8 mouse cellular contexts compared by ENCODE assay signal in genomic region chr7:99659379-99660029, GRCm38 (mm10). TPM values are rescaled to one million over a fixed set of nuclear protein-coding genes. Genes with fewer than 3 reads are reported as not detected.
DNase-seq lines count a peak whose midpoint lies in the region; ATAC-seq and TF ChIP-seq lines count a peak whose summit lies in the region.

No protein-coding gene starts in this region.

- no peaks in the 10 kb centered on the region for H3K9me3 ChIP-seq in hindbrain, embryonic 11.5 days (ENCODE audit: control insufficient read depth, low read length)

- peak; percentile 68 for TF ChIP-seq CTCF in bone marrow, adult 2 months (IDR thresholded peaks at IDR 0.05; ENCODE audit: control insufficient read depth, insufficient read depth, low read length)

- peak; percentile 63 for ATAC-seq in erythroid progenitor cell, adult 5-6 weeks (replicated peaks; ENCODE audit: low FRiP score, poor library complexity, severe bottlenecking)
- peak; percentile 54; the same call in 1 of the 2 replicates for ATAC-seq in hindbrain, embryonic 11.5 days (ENCODE audit: low FRiP score)

- peak; percentile 83 for DNase-seq in ES-CJ7 (ENCODE audit: low read depth, low spot score)
- peak; percentile 89 for DNase-seq in hindbrain, embryonic 11.5 days (ENCODE audit: low spot score)
- DNase-seq in layer of hippocampus, adult 9-11 months, result peak; percentile 78
- peak; percentile 74 for DNase-seq in lung, postnatal 25 days (ENCODE audit: low spot score)
- peak; percentile 80 for DNase-seq in right cerebral cortex, postnatal 4 days
- peak; percentile 65 to 79 for DNase-seq in urinary bladder, postnatal 36 days (ENCODE audit: low spot score in 2 of 2)

- H3K27me3 ChIP-seq in hindbrain, embryonic 11.5 days (ENCODE audit: control insufficient read depth, insufficient read depth, low read length), result no peaks in the 10 kb centered on the region

- no peaks in the 10 kb centered on the region for H3K4me1 ChIP-seq in bone marrow, adult 2 months (ENCODE audit: control insufficient read depth, insufficient read depth, low read length)
- H3K4me1 ChIP-seq in hindbrain, embryonic 11.5 days (replicated peaks; ENCODE audit: control insufficient read depth, insufficient read depth, low read length), result no peaks in the 10 kb centered on the region

- no peaks in the 10 kb centered on the region for H3K36me3 ChIP-seq in hindbrain, embryonic 11.5 days (ENCODE audit: control insufficient read depth, insufficient read depth, low read length)

- no peak overlapping the region for H3K4me3 ChIP-seq in bone marrow, adult 2 months (replicated peaks; ENCODE audit: control insufficient read depth, low read depth, low read length)
- no peak overlapping the region for H3K4me3 ChIP-seq in hindbrain, embryonic 11.5 days (ENCODE audit: low read depth, low read length)

- H3K4me2 ChIP-seq in hindbrain, embryonic 11.5 days (replicated peaks; ENCODE audit: low read depth, low read length), result no peak overlapping the region

- TF ChIP-seq POLR2A in bone marrow, adult 2 months (IDR thresholded peaks at IDR 0.05; ENCODE audit: borderline replicate concordance, control insufficient read depth, low read depth, low read length), result no peak

- H3K9ac ChIP-seq in hindbrain, embryonic 11.5 days (ENCODE audit: low read depth, low read length), result no peak overlapping the region

- no peak overlapping the region for H3K27ac ChIP-seq in bone marrow, adult 2 months (ENCODE audit: control insufficient read depth, insufficient read depth, low read depth, low read length, poor library complexity)
- H3K27ac ChIP-seq in hindbrain, embryonic 11.5 days (ENCODE audit: low read depth, low read length), result no peak overlapping the region

- 47% methylated on average over 12 of the region's 12 CpGs for WGBS in bone marrow, adult 2 months
- 45% methylated on average over 12 of the region's 12 CpGs for WGBS in hindbrain, embryonic 11.5 days

RNA-seq across cellular contexts. Expression of gene Tpbgl, which starts 32.6 kb away (rescaled TPM):
- polyA plus RNA-seq in bone marrow, adult 2 months (2011; ENCODE audit: insufficient read depth, insufficient read length, low replicate concordance, missing spikeins), result not detected in 2 replicates
- total RNA-seq in erythroid progenitor cell, adult 5-6 weeks (2015; ENCODE audit: low replicate concordance), result 0.42 and 1.1 TPM in 2 replicates
- 0.39 and 0.83 TPM in 2 replicates for total RNA-seq in erythroid progenitor cell, adult 5-6 weeks (2017; ENCODE audit: low replicate concordance)
- polyA plus RNA-seq in hindbrain, embryonic 11.5 days (2014; fragmentation: Nextera tagmentation; extraction: Ambion mirVana), result 0.63 and 0.73 TPM in 2 replicates

RNA-seq across cellular contexts. Expression of gene Slco2b1, which starts 51.6 kb away (rescaled TPM):
- 3.1 and 5.0 TPM in 2 replicates for polyA plus RNA-seq in bone marrow, adult 2 months (2011; ENCODE audit: insufficient read depth, insufficient read length, low replicate concordance, missing spikeins)
- total RNA-seq in erythroid progenitor cell, adult 5-6 weeks (2015; ENCODE audit: low replicate concordance), result 4.7 and 8.0 TPM in 2 replicates
- 4.3 and 5.4 TPM in 2 replicates for total RNA-seq in erythroid progenitor cell, adult 5-6 weeks (2017; ENCODE audit: low replicate concordance)
- 2.1 and 2.4 TPM in 2 replicates for polyA plus RNA-seq in hindbrain, embryonic 11.5 days (2014; fragmentation: Nextera tagmentation; extraction: Ambion mirVana)
